Comparison of ENCODE assay signal across 23 mouse cellular contexts in the genomic region with DNA sequence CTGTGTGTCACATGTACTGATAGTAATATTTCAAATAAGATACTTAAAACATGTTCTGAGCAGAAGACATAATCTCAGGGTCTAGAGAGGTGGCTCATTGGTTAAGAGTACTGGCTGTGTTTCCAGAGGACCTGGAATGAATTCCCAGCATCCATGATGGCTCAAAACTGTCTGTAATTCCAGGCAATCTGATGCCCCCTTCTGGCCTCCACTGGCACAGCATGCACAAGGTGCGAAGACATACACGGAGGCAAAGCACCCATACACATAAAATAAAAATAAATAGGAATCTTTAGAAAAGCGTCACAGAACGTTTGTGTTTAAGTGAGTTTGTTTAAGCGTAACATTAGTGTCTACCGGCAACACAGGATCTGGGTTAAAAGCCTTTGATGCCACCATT. TPM values are rescaled to one million over a fixed set of nuclear protein-coding genes. Genes with fewer than 3 reads are reported as not detected.
DNase-seq lines count a peak whose midpoint lies in the region; ATAC-seq and TF ChIP-seq lines count a peak whose summit lies in the region.
"Had no signal": no experiment of that assay in that cellular context is flagged by ENCODE, and none has a peak within 500 bp of the region (broad histone marks: within the 10 kb centered on the region; RNA-seq: fewer than 3 reads in every experiment).

No protein-coding gene starts in this region.

- peaks cover 9% of the 10 kb centered on the region for H3K27me3 ChIP-seq in forebrain, postnatal 0 days (ENCODE audit: insufficient read depth, low read length)
- H3K27me3 ChIP-seq in forebrain, embryonic 15.5 days, result peaks cover 26% of the 10 kb centered on the region
- peaks cover 18% of the 10 kb centered on the region for H3K27me3 ChIP-seq in liver, embryonic 14.5 days (ENCODE audit: control insufficient read depth, insufficient read depth, low read length)
- H3K27me3 ChIP-seq in liver, embryonic 11.5 days (replicated peaks; ENCODE audit: control insufficient read depth, insufficient read depth, low read length), result peaks cover 25% of the 10 kb centered on the region
- peaks cover 27% of the 10 kb centered on the region for H3K27me3 ChIP-seq in neural tube, embryonic 15.5 days (replicated peaks)

- no peaks in the 10 kb centered on the region for H3K36me3 ChIP-seq in forebrain, postnatal 0 days (ENCODE audit: insufficient read depth)
- H3K36me3 ChIP-seq in forebrain, embryonic 15.5 days, result no peaks in the 10 kb centered on the region
- no peaks in the 10 kb centered on the region for H3K36me3 ChIP-seq in liver, embryonic 14.5 days (replicated peaks; ENCODE audit: control insufficient read depth, insufficient read depth, low read depth)
- no peaks in the 10 kb centered on the region for H3K36me3 ChIP-seq in liver, embryonic 11.5 days (ENCODE audit: control insufficient read depth, insufficient read depth, low read length)
- no peaks in the 10 kb centered on the region for H3K36me3 ChIP-seq in ES-E14 (ENCODE audit: control insufficient read depth, insufficient read depth, low read length, poor library complexity, severe bottlenecking)
- no peaks in the 10 kb centered on the region for H3K36me3 ChIP-seq in neural tube, embryonic 15.5 days
- H3K36me3 ChIP-seq: heart, embryonic 12.5 days; limb, embryonic 10.5 days; liver, embryonic 15.5 days; midbrain, embryonic 12.5 days; neural tube, embryonic 13.5 days had no signal

- no peak overlapping the region for H3K4me3 ChIP-seq in forebrain, postnatal 0 days (ENCODE audit: low read depth, low read length)
- H3K4me3 ChIP-seq in forebrain, embryonic 15.5 days, result no peak overlapping the region
- H3K4me3 ChIP-seq in liver, embryonic 14.5 days (ENCODE audit: insufficient read depth in 1 of 2, low read depth in 2 of 2, low read length in 2 of 2), result no peak overlapping the region
- H3K4me3 ChIP-seq in liver, embryonic 11.5 days (ENCODE audit: low read depth, low read length), result no peak overlapping the region
- H3K4me3 ChIP-seq in ES-E14 (ENCODE audit: insufficient read depth in 1 of 2, low read depth in 1 of 2, low read length in 2 of 2, poor library complexity in 1 of 2, severe bottlenecking in 1 of 2), result no peak overlapping the region
- no peak overlapping the region for H3K4me3 ChIP-seq in neural tube, embryonic 15.5 days (replicated peaks)
- H3K4me3 ChIP-seq: liver, embryonic 15.5 days had no signal

- ATAC-seq in forebrain, postnatal 0 days, result no peak
- no peak for ATAC-seq in forebrain, embryonic 15.5 days (replicated peaks)
- no peak for ATAC-seq in liver, embryonic 14.5 days (ENCODE audit: insufficient read depth)
- no peak for ATAC-seq in liver, embryonic 11.5 days (replicated peaks; ENCODE audit: low FRiP score)
- no peak for ATAC-seq in frontal cortex, adult (ENCODE audit: low TSS enrichment)
- ATAC-seq in neural tube, embryonic 15.5 days (ENCODE audit: low FRiP score), result no peak
- ATAC-seq: lung, postnatal 0 days had no signal

- H3K9me3 ChIP-seq in forebrain, postnatal 0 days (ENCODE audit: low read length), result no peaks in the 10 kb centered on the region
- H3K9me3 ChIP-seq in forebrain, embryonic 15.5 days, result no peaks in the 10 kb centered on the region
- H3K9me3 ChIP-seq in liver, embryonic 14.5 days (ENCODE audit: control insufficient read depth, low read length), result no peaks in the 10 kb centered on the region
- no peaks in the 10 kb centered on the region for H3K9me3 ChIP-seq in liver, embryonic 11.5 days (ENCODE audit: control insufficient read depth, low read length)
- no peaks in the 10 kb centered on the region for H3K9me3 ChIP-seq in ES-E14 (ENCODE audit: control insufficient read depth, insufficient read depth, low read depth, low read length)
- H3K9me3 ChIP-seq in neural tube, embryonic 15.5 days (replicated peaks), result no peaks in the 10 kb centered on the region
- H3K9me3 ChIP-seq: limb, embryonic 10.5 days; liver, embryonic 15.5 days; midbrain, embryonic 12.5 days; neural tube, embryonic 13.5 days had no signal

- no peak overlapping the region for H3K4me2 ChIP-seq in forebrain, postnatal 0 days (ENCODE audit: low read depth)
- H3K4me2 ChIP-seq in forebrain, embryonic 15.5 days (replicated peaks), result no peak overlapping the region
- no peak overlapping the region for H3K4me2 ChIP-seq in liver, embryonic 14.5 days (ENCODE audit: low read depth)
- no peak overlapping the region for H3K4me2 ChIP-seq in liver, embryonic 11.5 days
- no peak overlapping the region for H3K4me2 ChIP-seq in neural tube, embryonic 15.5 days
- H3K4me2 ChIP-seq: liver, embryonic 15.5 days had no signal

- H3K9ac ChIP-seq in forebrain, postnatal 0 days, result no peak overlapping the region
- H3K9ac ChIP-seq in forebrain, embryonic 15.5 days (replicated peaks), result no peak overlapping the region
- H3K9ac ChIP-seq in liver, embryonic 14.5 days (replicated peaks), result no peak overlapping the region
- no peak overlapping the region for H3K9ac ChIP-seq in liver, embryonic 11.5 days (ENCODE audit: low read depth, low read length)
- H3K9ac ChIP-seq in ES-E14 (ENCODE audit: insufficient read depth, low read depth, low read length, poor library complexity, severe bottlenecking), result no peak overlapping the region
- no peak overlapping the region for H3K9ac ChIP-seq in neural tube, embryonic 15.5 days (replicated peaks)
- H3K9ac ChIP-seq: heart, embryonic 12.5 days; hindbrain, embryonic 14.5 days; liver, embryonic 15.5 days; midbrain, embryonic 12.5 days; neural tube, embryonic 13.5 days had no signal

- no peak for TF ChIP-seq EP300 in liver, embryonic 14.5 days (IDR thresholded peaks at IDR 0.05; ENCODE audit: low read depth)

- in situ Hi-C loops in ES-E14 (cut with MboI; ENCODE audit: low sequenced_read_pairs in 2 of 2, unreplicated experiment in 2 of 2), result no loop called here

- H3K27ac ChIP-seq in forebrain, postnatal 0 days (ENCODE audit: low read depth, low read length), result no peak overlapping the region
- no peak overlapping the region for H3K27ac ChIP-seq in forebrain, embryonic 15.5 days (replicated peaks)
- H3K27ac ChIP-seq in liver, embryonic 14.5 days, result no peak overlapping the region
- no peak overlapping the region for H3K27ac ChIP-seq in liver, embryonic 11.5 days (ENCODE audit: low read depth, low read length)
- no peak overlapping the region for H3K27ac ChIP-seq in ES-E14 (ENCODE audit: insufficient read depth, low read depth, low read length, poor library complexity, severe bottlenecking)
- no peak overlapping the region for H3K27ac ChIP-seq in neural tube, embryonic 15.5 days (replicated peaks)
- H3K27ac ChIP-seq: hindbrain, embryonic 14.5 days; limb, embryonic 10.5 days; liver, embryonic 15.5 days; midbrain, embryonic 12.5 days; neural tube, embryonic 13.5 days had no signal

- TF ChIP-seq CTCF in forebrain, postnatal 0 days (IDR thresholded peaks at IDR 0.05; ENCODE audit: low read depth), result 0 out of 2 replicates have a peak, but pooled peaks have one; percentile 9
- TF ChIP-seq CTCF in liver, embryonic 14.5 days (IDR thresholded peaks at IDR 0.05; ENCODE audit: low read depth), result peak; percentile 34

- no peak for DNase-seq in forebrain, postnatal 0 days
- no peak for DNase-seq in liver, embryonic 14.5 days (ENCODE audit: low read depth in 3 of 3, low spot score in 3 of 3)
- DNase-seq in liver, embryonic 11.5 days (ENCODE audit: low spot score), result no peak
- peak; percentile 29 for DNase-seq in ES-E14 (ENCODE audit: low read depth, low spot score)
- peak; percentile 11 for DNase-seq in induced T-regulatory cell, adult 2 months (ENCODE audit: low read depth)
- DNase-seq: cerebellum, adult 9-11 months; kidney, adult 18-20 months; kidney, postnatal 14 days; spleen, adult 18-20 months; thymus, adult 2 months had no signal

- H3K4me1 ChIP-seq in forebrain, postnatal 0 days (ENCODE audit: insufficient read depth), result no peaks in the 10 kb centered on the region
- peaks cover 11% of the 10 kb centered on the region for H3K4me1 ChIP-seq in forebrain, embryonic 15.5 days
- H3K4me1 ChIP-seq in liver, embryonic 14.5 days (replicated peaks; ENCODE audit: control insufficient read depth in 2 of 2, insufficient read depth in 2 of 2, low read length in 1 of 2), result no peaks in the 10 kb centered on the region
- no peaks in the 10 kb centered on the region for H3K4me1 ChIP-seq in liver, embryonic 11.5 days (replicated peaks; ENCODE audit: control insufficient read depth, insufficient read depth, low read length)
- peaks cover 0 to 2% of the 10 kb centered on the region in 2 experiments; a peak in 1 of 4 replicates for H3K4me1 ChIP-seq in ES-E14 (ENCODE audit: control insufficient read depth in 2 of 2, insufficient read depth in 2 of 2, low read length in 2 of 2, poor library complexity in 1 of 2)
- H3K4me1 ChIP-seq in neural tube, embryonic 15.5 days, result peaks cover 11% of the 10 kb centered on the region
- H3K4me1 ChIP-seq: liver, embryonic 15.5 days had no signal

- 88% methylated on average over 6 of the region's 6 CpGs for WGBS in forebrain, postnatal 0 days
- 82% methylated on average over 6 of the region's 6 CpGs for WGBS in forebrain, embryonic 15.5 days
- WGBS in liver, embryonic 14.5 days (ENCODE audit: insufficient replicate concordance), result 58% methylated on average over 6 of the region's 6 CpGs
- 71% methylated on average over 6 of the region's 6 CpGs for WGBS in liver, embryonic 11.5 days
- 83% methylated on average over 6 of the region's 6 CpGs for WGBS in neural tube, embryonic 15.5 days

TF ChIP-seq in ES-E14, 5 proteins besides CTCF, POLR2A, EP300 and RAD21 (continues in another document):
- TF ChIP-seq CHD2 (IDR thresholded peaks at IDR 0.05; ENCODE audit: low read depth, low read length), result no peak

RNA-seq across cellular contexts. Expression of gene Slc5a8, which starts 1.0 kb away (rescaled TPM):
- 0.14 and 0.15 TPM in 2 replicates for total RNA-seq in forebrain, postnatal 0 days (2014; rRNA removed)
- polyA plus RNA-seq in forebrain, postnatal 0 days (2015; fragmentation: Nextera tagmentation; extraction: Ambion mirVana), result 0.06 and 0.07 TPM in 2 replicates
- polyA plus RNA-seq in forebrain, embryonic 15.5 days (2015; fragmentation: Nextera tagmentation; extraction: Ambion mirVana), result 0.05 and 0.06 TPM in 2 replicates
- polyA plus RNA-seq in liver, embryonic 14.5 days (2012; rRNA removed), result 0.01 and 0.03 TPM in 2 replicates
- polyA plus RNA-seq in liver, embryonic 14.5 days (2014; fragmentation: Nextera tagmentation; extraction: Ambion mirVana), result 0.04 TPM in 1 of 2 replicates, not detected in the other
- polyA plus RNA-seq in liver, embryonic 11.5 days (2014; fragmentation: Nextera tagmentation; extraction: Ambion mirVana), result 0.04 and 0.08 TPM in 2 replicates
- total RNA-seq in ES-E14 (2012; rRNA removed), result 0.11 and 0.31 TPM in 2 replicates
- 0.10 and 0.32 TPM in 2 replicates for polyA plus RNA-seq in neural tube, embryonic 15.5 days (2015; fragmentation: Nextera tagmentation; extraction: Ambion mirVana)
- total RNA-seq: gastrocnemius, adult 18-20 months; heart, postnatal 25 days; left cerebral cortex, adult 18-20 months had no signal
- polyA plus RNA-seq: neural tube, embryonic 13.5 days had no signal

RNA-seq across cellular contexts. Expression of gene Utp20, which starts 58.2 kb away (rescaled TPM):
- 15.2 and 18.5 TPM in 2 replicates for total RNA-seq in forebrain, postnatal 0 days (2014; rRNA removed)
- polyA plus RNA-seq in forebrain, postnatal 0 days (2015; fragmentation: Nextera tagmentation; extraction: Ambion mirVana), result 2.9 and 4.3 TPM in 2 replicates
- 11.5 and 12.9 TPM in 2 replicates for polyA plus RNA-seq in forebrain, embryonic 15.5 days (2015; fragmentation: Nextera tagmentation; extraction: Ambion mirVana)
- 3.6 and 6.7 TPM in 2 replicates for polyA plus RNA-seq in liver, embryonic 14.5 days (2012; rRNA removed)
- polyA plus RNA-seq in liver, embryonic 14.5 days (2014; fragmentation: Nextera tagmentation; extraction: Ambion mirVana), result 6.6 and 8.1 TPM in 2 replicates
- polyA plus RNA-seq in liver, embryonic 11.5 days (2014; fragmentation: Nextera tagmentation; extraction: Ambion mirVana), result 27.8 and 29.9 TPM in 2 replicates
- 136 and 178 TPM in 2 replicates for total RNA-seq in ES-E14 (2012; rRNA removed)
- 8.2 and 11.3 TPM in 2 replicates for polyA plus RNA-seq in neural tube, embryonic 15.5 days (2015; fragmentation: Nextera tagmentation; extraction: Ambion mirVana)

Comparison
In these comparisons a context has a peak if more than half of its experiments do, and no peak if none do; other contexts are left out.
1. DNase-seq: peak in ES-E14 (single experiment) and induced T-regulatory cell, adult 2 months (single experiment); none in forebrain, postnatal 0 days (single experiment), liver, embryonic 14.5 days (0 of 3) and liver, embryonic 11.5 days (single experiment).